Mouse (Mus musculus): ENCODE data around the gene Olfr1269.

DNA sequence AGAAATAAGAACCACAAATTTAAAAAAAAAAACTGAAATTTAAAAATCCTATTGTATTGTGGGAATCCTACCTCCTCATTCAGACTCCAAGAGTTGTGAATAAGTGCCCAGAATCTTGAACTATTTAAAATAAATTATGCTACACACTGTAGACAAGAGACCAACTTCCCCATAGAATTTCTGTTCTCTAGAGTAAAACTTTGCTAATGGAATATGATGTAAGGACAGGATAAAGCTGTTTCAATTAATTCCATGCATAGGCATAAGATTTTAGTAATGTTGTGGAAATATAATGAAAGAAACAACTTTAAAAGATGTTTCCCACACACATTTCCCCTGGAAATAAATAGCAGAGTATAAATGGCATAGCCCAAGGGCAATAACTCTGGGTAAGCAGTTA is 21.0 kb upstream of the Olfr1269 start, which contains the start of gene Olfr32:
- no peak for TF ChIP-seq POLR2A (IDR thresholded peaks at IDR 0.05; ENCODE audit: borderline replicate concordance, control insufficient read depth, low read depth, low read length)
- no peak for TF ChIP-seq CTCF (IDR thresholded peaks at IDR 0.05; ENCODE audit: control insufficient read depth, insufficient read depth, low read length)
